Mouse (Mus musculus) kidney, embryonic 14.5 days (tissue): ENCODE data around the gene Gm3952. TPM values are rescaled to one million over a fixed set of nuclear protein-coding genes. Genes with fewer than 3 reads are reported as not detected.

Experiments used
- ATAC-seq: fragments of 200-750 bp; cut with Nextera tagmentation; 2 replicates; pipeline ENCODE4 v1.8.0; 2017; ENCODE audit warnings: moderate number of reproducible peaks, mild to moderate bottlenecking, moderate TSS enrichment, moderate library complexity; ENCODE audit not compliant: low FRiP score, low TSS enrichment
- H3K27ac ChIP-seq: fragments of 300-500 bp; sonication (generic); 2 replicates; pipeline ENCODE4 v1.5.1; 2014; ENCODE audit warnings: low read depth, mild to moderate bottlenecking, low read length, moderate library complexity, mixed read lengths
- H3K27me3 ChIP-seq: fragments of 300-500 bp; sonication (generic); 2 replicates; pipeline ENCODE4 v1.6.1; 2014; ENCODE audit warnings: mild to moderate bottlenecking, low read length; ENCODE audit not compliant: control insufficient read depth, insufficient read depth
- H3K36me3 ChIP-seq: fragments of 300-500 bp; sonication (generic); 2 replicates; pipeline ENCODE4 v1.6.1; 2014; ENCODE audit warnings: low read length, mixed read lengths; ENCODE audit not compliant: control insufficient read depth, insufficient read depth
- H3K4me1 ChIP-seq: fragments of 300-500 bp; sonication (generic); 2 replicates; pipeline ENCODE4 v1.6.1; 2014; ENCODE audit warnings: low read length, mixed read lengths; ENCODE audit not compliant: control insufficient read depth, insufficient read depth
- H3K4me2 ChIP-seq: fragments of 300-500 bp; sonication (generic); replicated peaks from 2 replicates; pipeline ENCODE4 v1.6.1; 2014; ENCODE audit warnings: low read depth, mild to moderate bottlenecking, low read length
- H3K4me3 ChIP-seq: fragments of 300-500 bp; sonication (generic); 2 replicates; pipeline ENCODE4 v1.5.1; 2014; ENCODE audit warnings: mild to moderate bottlenecking, low read length
- H3K9ac ChIP-seq: fragments of 300-500 bp; sonication (generic); 2 replicates; pipeline ENCODE4 v1.6.1; 2014; ENCODE audit warnings: low read depth, mild to moderate bottlenecking, low read length, moderate library complexity
- H3K9me3 ChIP-seq: fragments of 300-500 bp; sonication (generic); 2 replicates; pipeline ENCODE4 v1.6.1; 2016; ENCODE audit warnings: low read length; ENCODE audit not compliant: control insufficient read depth
- WGBS: fragments of 180-500 bp; shearing (Covaris S2); extraction: QIAGEN DNeasy Blood & Tissue Kit; methylation state at CpG from one replicate; pipeline ENCODE4 v1.1.7; 2014; 5-methylcytosine and 5-hydroxymethylcytosine counted together
- polyA plus RNA-seq: library from polyadenylated mRNA; unstranded; fragments of >200 nt; fragmentation: Nextera tagmentation; extraction: Ambion mirVana; gene quantifications from 2 replicates; pipeline ENCODE4 v1.2.1, GENCODE M21; 2014

The Gm3952 gene
- polyA plus RNA-seq = not detected in 2 replicates

DNA sequence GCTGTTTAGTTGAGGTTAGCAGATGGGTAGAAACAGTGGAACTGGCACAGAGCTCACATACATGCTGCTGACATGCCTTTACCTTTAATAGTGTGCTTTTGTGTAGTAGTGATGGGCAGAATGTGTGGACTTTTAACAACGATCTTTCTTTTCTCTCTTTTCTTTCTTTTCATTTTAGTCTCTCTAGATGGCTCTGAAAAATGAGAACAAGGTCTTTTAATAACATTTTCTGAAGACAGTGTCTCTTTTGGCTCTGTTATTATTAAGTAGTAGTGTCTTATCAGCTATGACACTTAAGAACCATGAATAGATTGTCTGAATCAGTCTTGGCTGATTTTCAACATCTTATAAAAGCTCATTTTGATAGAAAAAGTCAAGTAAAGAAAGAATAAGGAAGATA is at the start of gene Gm3952:
Gm3952 (minus strand) TSS at position 101 of the 400 bp plus-strand sequence.
- no peak for ATAC-seq
- Histone ChIP-seq H3K36me3 (no peaks in the 10 kb centered on the region), H3K9ac (no peak within 1 kb of the TSS), H3K4me2 (no peak within 1 kb of the TSS), H3K27ac (no peak within 1 kb of the TSS), H3K9me3 (no peaks in the 10 kb centered on the region), H3K27me3 (no peaks in the 10 kb centered on the region), H3K4me1 (no peaks in the 10 kb centered on the region), H3K4me3 (no peak within 1 kb of the TSS)
- WGBS = 94% methylated on average over 1 of the region's 1 CpGs

DNA sequence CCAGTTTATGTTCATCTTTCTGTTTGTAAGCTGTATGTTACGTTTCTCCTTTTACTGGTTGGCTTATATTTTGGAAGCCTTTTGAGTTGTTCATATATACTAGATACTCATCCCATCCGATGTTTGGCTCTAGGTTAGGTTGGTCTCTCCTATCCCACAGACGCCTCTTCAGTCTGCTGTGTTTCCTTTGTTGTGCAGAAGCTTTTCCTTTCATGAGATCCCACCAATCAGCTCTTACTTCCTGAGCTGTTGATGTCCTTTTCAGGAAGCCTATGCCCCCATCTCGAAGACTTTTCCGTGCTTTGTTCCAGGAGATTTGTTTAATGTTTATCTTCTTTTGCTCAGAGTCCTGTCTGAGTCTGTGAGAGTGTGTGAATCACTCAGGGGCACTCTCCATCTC is 45.3 kb upstream of the Gm3952 start:
- no peak for ATAC-seq
- H3K27ac ChIP-seq = no peak overlapping the region
- no peak overlapping the region for H3K4me2 ChIP-seq
- H3K9ac ChIP-seq = no peak overlapping the region
- no peaks in the 10 kb centered on the region for H3K27me3 ChIP-seq
- 58% methylated on average over 5 of the region's 5 CpGs for WGBS
- no peak overlapping the region for H3K4me3 ChIP-seq
- H3K4me1 ChIP-seq = no peaks in the 10 kb centered on the region
- no peaks in the 10 kb centered on the region for H3K36me3 ChIP-seq
- H3K9me3 ChIP-seq = no peaks in the 10 kb centered on the region

DNA sequence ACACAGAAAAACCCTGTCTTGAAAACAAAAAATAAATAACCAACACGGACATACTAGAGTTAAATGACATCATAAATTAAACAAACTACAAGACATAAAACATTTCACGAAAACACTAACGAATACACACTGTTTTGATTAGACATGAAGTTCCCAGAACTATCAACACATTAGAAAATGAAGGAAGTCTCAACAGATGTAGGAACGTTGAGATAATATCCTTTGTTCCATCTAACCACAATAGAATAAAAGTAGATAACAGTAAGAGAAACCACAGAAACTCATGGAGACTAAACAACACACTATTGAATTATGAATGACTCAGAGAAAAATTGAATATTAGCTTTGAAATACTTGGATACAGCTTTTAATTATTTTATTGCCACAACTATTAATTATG is 14.0 kb upstream of the Gm3952 start:
- no peak overlapping the region for H3K4me2 ChIP-seq
- H3K4me3 ChIP-seq = no peak overlapping the region
- H3K9ac ChIP-seq = no peak overlapping the region

DNA sequence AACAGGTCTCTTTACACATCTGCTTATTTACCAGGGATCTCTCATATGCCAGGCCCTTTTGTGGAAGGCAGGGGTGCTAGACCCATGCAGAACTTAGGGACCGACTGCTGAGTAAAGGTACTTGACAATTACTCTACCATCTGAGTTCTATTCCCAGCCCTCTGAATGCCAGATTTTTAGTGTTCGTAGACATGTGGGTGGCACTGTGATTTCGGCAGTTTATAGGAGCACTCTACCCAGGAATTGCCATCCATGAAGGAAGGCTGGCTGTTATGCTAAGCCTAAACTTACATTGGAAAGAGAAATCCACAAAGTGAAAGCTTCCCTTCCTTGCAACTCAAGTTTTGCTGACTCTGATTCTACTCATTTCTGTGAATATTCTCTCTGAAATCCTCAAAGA is 62.8 kb downstream of the Gm3952 start:
- Histone ChIP-seq H3K4me3 (no peak overlapping the region), H3K4me2 (no peak overlapping the region), H3K27me3 (no peaks in the 10 kb centered on the region), H3K36me3 (peaks cover 52% of the 10 kb centered on the region), H3K27ac (no peak overlapping the region), H3K4me1 (no peaks in the 10 kb centered on the region), H3K9ac (no peak overlapping the region), H3K9me3 (no peaks in the 10 kb centered on the region)
- ATAC-seq = no peak
- 95% methylated on average over 3 of the region's 3 CpGs for WGBS

More for the DNA sequence above, 14.0 kb upstream of the Gm3952 start:
- WGBS = 58% methylated on average over 4 of the region's 4 CpGs
- H3K27ac ChIP-seq = no peak overlapping the region
- no peaks in the 10 kb centered on the region for H3K36me3 ChIP-seq
- no peaks in the 10 kb centered on the region for H3K27me3 ChIP-seq
- H3K4me1 ChIP-seq = no peaks in the 10 kb centered on the region
- H3K9me3 ChIP-seq = no peaks in the 10 kb centered on the region
- ATAC-seq = no peak

DNA sequence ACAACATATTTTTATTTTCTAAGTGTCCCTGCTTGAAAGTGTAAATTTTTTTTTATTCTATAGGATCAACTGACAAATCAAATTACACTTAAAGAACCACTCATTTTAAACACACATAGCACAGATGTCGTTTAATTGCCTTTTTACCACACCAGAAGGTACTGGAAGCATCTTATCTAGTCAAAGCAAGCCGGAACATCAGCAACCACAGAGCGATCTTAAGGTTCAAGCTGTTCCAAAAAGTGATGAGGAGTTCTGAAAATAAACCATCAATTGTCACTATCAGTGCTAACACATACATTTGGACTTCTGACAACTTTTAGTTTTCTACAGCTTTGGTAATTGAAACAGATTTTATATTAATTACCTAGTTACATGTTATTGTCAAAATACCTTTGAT is 64.4 kb downstream of the Gm3952 start:
- no peak overlapping the region for H3K27ac ChIP-seq
- H3K9ac ChIP-seq = no peak overlapping the region
- 93% methylated on average over 3 of the region's 3 CpGs for WGBS
- no peak overlapping the region for H3K4me2 ChIP-seq
- no peaks in the 10 kb centered on the region for H3K4me1 ChIP-seq
- peaks cover 64% of the 10 kb centered on the region for H3K36me3 ChIP-seq
- no peaks in the 10 kb centered on the region for H3K27me3 ChIP-seq
- H3K4me3 ChIP-seq = no peak overlapping the region
- ATAC-seq = no peak
- H3K9me3 ChIP-seq = no peaks in the 10 kb centered on the region

DNA sequence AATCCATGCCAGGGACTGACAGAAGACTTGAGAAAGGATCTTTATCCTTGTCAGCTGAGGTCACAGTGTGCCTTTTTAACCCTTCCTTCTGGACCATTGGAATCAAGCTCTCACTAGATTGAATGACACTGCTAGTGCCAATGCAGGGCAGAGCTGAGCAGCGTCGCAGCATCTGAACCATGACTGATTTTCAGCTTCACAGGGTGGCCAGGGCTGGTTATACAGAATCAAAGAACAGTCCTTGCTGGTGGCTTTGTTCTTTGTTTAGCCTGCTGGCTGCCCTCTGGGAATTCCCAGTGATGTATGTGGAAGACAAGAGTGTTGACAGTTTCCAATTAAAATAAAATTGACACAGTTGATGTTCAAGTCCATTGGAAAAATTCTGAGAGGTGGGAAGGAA is 66.2 kb downstream of the Gm3952 start:
- H3K9me3 ChIP-seq = no peaks in the 10 kb centered on the region
- H3K4me1 ChIP-seq = no peaks in the 10 kb centered on the region
- WGBS = 70% methylated on average over 2 of the region's 2 CpGs
- H3K27ac ChIP-seq = no peak overlapping the region
- no peak for ATAC-seq
- H3K4me3 ChIP-seq = no peak overlapping the region
- no peak overlapping the region for H3K4me2 ChIP-seq
- no peak overlapping the region for H3K9ac ChIP-seq
- peaks cover 67% of the 10 kb centered on the region for H3K36me3 ChIP-seq
- no peaks in the 10 kb centered on the region for H3K27me3 ChIP-seq

DNA sequence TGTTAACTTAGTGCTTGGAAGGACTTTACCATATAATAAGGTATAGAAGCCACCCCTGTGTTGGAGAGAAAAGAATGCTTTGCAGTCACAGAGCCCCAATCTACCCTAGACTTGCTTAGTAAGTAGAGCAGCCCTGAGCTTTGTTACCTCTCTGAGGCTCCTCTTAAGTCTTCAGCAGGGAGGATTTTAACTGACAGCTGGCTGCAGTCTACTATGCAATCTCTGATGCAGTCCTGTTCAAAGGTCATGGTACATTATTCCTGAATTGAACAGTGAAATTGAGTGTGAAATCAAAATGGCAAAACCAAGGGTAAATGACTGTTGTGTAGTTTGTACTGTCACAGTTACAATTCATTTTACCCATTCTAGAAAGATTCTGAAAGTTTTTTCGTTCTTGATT is 71.3 kb downstream of the Gm3952 start:
- Histone ChIP-seq H3K9ac (no peak overlapping the region), H3K27ac (no peak overlapping the region), H3K4me3 (no peak overlapping the region), H3K36me3 (peaks cover 68% of the 10 kb centered on the region), H3K9me3 (no peaks in the 10 kb centered on the region), H3K27me3 (no peaks in the 10 kb centered on the region), H3K4me1 (no peaks in the 10 kb centered on the region), H3K4me2 (no peak overlapping the region)
- ATAC-seq = no peak
- 97% methylated on average over 1 of the region's 1 CpGs for WGBS

DNA sequence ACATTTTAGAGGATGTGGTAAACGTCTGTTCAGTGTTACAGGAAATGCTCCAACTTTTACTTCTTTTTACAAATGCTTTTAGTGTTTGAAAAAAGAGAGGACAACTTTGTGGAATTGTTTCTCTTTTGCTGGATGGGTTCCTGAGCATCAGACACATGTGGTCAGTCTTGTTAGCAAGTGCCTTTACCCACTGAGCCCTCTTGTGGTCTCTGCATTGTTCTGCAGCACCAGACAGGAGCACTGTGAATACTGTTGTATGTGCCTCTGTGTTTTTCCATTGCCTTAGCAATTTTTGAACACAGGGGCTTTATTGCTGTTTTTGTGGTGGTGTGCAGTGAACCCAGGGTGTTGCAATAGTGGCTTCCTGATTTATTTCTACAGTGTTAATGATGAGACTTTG is 73.7 kb downstream of the Gm3952 start:
- Histone ChIP-seq H3K27ac (no peak overlapping the region), H3K27me3 (no peaks in the 10 kb centered on the region), H3K9ac (no peak overlapping the region), H3K36me3 (peaks cover 62% of the 10 kb centered on the region), H3K9me3 (no peaks in the 10 kb centered on the region), H3K4me3 (no peak overlapping the region), H3K4me2 (no peak overlapping the region), H3K4me1 (no peaks in the 10 kb centered on the region)
- WGBS = 71% methylated on average over 1 of the region's 1 CpGs
- peak; percentile 72; the same call in 1 of the 2 replicates for ATAC-seq

DNA sequence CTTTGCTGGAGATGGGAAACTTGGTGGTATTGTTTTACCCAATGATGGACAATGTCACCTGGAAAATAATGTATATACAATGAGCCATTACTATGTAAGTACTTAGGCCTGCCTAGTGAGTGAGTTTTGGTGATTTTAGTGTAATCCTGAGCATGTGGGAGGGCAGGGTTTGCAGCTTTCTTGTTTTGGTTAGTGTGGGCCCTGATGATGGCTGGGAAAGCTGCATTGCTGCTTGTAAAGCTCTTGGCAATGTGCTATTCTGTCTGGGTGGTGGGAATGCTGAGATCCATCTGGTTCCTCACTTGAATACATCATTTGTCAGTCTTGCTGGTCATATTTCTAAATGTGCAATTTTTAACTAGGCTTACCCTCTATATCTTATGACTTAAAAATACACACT is 82.3 kb downstream of the Gm3952 start:
- ATAC-seq = no peak
- Histone ChIP-seq H3K4me2 (no peak overlapping the region), H3K9ac (no peak overlapping the region), H3K27ac (no peak overlapping the region), H3K4me3 (no peak overlapping the region), H3K4me1 (no peaks in the 10 kb centered on the region), H3K27me3 (no peaks in the 10 kb centered on the region), H3K36me3 (peaks cover 82% of the 10 kb centered on the region), H3K9me3 (no peaks in the 10 kb centered on the region)

DNA sequence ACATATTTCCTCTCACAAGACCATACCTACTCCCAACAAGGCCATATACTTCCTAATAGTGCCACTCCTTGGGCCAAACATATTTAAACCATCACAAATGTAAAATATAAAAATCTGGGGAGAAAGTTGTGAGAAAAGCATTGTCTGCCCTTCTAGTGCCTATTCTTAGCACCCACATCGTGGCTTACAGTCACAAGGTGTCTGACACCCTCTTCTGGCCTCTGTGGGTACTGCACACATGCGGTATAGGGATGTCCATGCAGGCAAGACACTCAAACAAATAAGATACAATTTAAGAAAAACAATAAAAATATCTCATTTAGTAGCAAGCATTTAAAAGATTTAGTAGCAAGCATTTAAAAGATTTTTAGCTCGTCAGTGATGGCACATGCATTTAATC is 89.2 kb downstream of the Gm3952 start:
- H3K27me3 ChIP-seq = no peaks in the 10 kb centered on the region
- H3K9me3 ChIP-seq = no peaks in the 10 kb centered on the region
- H3K4me3 ChIP-seq = no peak overlapping the region
- 57% methylated on average over 3 of the region's 3 CpGs for WGBS
- H3K27ac ChIP-seq = no peak overlapping the region
- H3K36me3 ChIP-seq = peaks cover 70% of the 10 kb centered on the region
- no peaks in the 10 kb centered on the region for H3K4me1 ChIP-seq
- H3K4me2 ChIP-seq = no peak overlapping the region
- ATAC-seq = peak; percentile 60; the same call in 1 of the 2 replicates
- H3K9ac ChIP-seq = no peak overlapping the region
